Mouse (Mus musculus) right cerebral cortex, postnatal 25 days (tissue): ENCODE results near the gene Erc1.
"Not testable (repeated sequence)": the region's sequence is repeated elsewhere in the genome, so short reads cannot be mapped to it uniquely, and the experiment has no call there.

Experiments used
- DNase-seq: peaks from one replicate; pipeline ENCODE4 v3.0.0; 2022

The Erc1 gene

DNA sequence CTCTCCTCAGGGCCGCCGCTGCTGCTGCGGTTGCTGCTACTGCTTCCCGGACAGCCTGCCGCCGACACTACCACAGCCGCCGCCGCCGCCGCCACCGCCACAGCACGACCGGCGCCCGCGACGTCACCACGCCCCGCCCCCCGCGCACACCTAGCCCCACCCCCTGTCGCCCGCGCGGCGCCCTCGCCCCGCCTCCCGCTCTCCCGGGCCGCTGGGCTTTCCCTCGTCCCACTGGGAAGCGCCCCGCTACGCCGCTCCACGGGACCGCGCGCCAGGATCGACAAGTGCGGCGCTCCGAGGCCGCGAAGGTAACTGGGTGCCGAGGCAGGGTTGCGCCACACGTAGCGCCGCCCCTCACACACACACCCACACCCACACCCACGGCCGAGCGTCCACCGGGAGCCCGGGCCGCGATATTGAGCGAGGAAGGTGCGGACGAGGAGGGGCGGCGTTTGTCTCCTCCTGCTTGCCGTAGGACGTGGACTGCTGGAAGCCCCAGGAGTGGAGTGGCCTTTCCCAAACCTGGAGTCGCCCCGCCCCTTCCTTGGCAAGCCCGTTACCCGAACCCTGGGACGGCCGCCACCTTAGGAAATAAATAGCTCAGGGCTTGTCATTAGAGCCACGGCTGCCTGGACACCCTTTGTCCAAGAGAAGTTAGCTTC, at the start of gene Erc1:
Gene Erc1, minus strand, starts transcription at position 134 of the 662 bp plus-strand sequence.
- peak; percentile 93 for DNase-seq

- DNase-seq: no peak
Observed at GRCm38 (mm10) chr6:119892711-119893110, 44.7 kb upstream of the Erc1 start.

DNA sequence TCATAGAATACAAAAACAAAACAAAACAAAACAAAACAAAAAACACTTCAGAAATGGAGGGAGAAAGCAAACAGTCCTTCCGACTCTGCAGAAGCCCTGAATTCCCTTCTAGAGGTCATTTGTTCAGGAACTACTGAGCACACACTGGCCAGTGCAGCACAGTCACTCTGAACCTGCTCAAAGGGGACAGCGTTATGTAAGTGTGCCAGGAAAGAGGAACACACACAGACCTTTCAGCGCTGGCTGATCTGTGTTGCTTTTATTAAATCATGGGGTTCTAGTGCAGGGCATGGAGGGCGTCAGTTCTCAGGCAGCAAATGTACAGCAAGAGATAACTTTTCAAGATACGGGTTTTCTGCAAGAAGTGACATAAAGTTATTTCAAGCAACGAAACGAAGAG, 35.2 kb upstream of the Erc1 start:
- DNase-seq: no peak

- peak; percentile 67 for DNase-seq
Observed at GRCm38 (mm10) chr6:119864341-119865034, 16.5 kb upstream of the Erc1 start.

GRCm38 (mm10) chr6:119861519-119861918, 13.6 kb upstream of the Erc1 start:
- DNase-seq: no peak

DNA sequence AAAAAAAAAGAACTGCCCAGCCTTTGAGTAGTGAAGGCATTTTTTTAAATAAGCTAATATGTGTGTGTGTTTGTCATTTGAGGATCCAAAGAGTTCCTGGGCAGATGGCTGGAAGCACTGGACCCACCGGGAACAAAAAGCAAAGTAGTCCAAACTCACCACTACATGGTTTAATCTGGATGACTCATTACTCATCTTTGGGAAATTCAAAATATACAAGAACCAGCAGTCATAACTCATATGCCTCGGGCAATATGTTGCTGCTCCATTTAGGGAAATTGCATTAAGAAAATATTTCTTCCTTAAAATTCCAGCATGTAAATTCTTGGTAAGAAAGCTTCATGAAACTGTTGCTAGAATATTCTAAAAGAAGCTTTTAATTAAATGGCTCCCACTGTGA, 12.3 kb upstream of the Erc1 start:
- no peak for DNase-seq

DNA sequence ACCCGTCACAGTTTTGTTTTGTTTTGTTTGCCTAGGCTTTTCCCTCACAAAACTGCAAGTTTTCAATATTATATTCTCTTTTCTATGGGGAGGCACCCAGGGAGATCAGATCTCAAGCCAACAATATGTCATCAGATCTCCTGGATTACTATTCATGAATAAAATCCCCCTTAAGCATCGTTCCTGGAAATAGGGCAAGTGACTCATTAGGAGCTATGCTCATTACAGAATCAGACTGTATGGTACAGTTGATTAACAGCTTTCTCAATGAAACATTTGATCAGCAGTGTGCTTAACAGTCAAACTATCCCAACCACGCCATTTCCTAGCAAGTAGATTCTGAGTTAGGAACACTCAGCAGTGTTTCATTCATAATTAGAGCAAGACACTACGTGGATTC, 7.5 kb upstream of the Erc1 start:
- DNase-seq: no peak

DNA sequence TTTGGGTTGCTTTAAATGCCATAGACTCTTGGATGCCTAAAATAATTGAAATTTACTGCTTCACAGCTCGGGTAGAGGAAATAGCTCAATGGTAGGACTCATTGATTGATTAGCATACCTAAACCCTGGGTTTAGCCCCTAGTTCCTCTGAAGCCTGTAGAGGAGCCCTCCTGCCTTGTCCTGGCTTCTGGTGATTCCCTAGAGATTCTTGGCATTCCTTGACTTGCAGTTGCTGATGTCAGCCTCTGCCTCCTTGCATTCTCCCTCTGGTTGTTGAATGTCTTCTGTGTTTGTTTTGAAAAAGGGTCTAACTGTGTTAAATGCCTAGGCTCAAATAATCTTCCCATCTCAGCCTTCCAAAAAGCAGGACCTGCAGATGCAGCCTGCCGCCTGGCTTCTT, 6.2 kb upstream of the Erc1 start:
- no peak for DNase-seq

DNA sequence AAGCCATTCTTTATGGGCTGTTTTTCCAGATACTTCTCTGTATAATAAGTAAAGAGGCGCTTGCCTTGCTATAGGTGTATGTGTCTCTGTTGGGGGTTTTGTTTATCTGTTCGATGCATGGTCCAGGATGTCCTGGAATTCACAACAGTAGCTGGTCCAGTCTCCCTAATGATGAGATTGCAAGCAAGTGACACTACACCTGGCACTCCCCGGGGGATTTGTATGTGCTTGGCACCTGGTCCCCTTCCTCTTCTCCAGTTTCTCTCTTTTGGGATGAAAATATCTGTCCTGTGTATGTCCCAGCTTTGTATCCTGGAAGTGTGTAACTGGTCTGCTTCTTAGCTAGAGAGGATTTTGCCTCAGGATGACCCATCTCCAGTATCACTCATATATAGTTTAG, 1.9 kb upstream of the Erc1 start:
- no peak for DNase-seq

DNA sequence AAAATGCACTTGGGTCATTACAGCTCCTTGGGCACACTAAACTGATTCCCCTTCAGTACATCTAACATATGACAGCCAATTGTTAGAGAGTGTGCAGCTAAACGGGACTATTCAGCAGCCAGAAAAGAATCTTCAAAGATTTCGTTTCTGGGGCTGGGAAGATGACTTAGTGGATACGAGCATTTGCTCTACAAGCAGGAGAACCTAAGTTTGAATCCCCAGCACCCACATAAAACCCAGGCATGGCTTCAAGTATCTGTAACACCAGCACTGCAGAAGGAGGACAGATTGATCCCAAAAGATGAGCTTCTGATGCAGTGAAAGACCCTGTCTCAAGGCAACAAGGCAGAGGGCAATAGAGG, 1.4 kb upstream of the Erc1 start:
- DNase-seq: no peak

DNA sequence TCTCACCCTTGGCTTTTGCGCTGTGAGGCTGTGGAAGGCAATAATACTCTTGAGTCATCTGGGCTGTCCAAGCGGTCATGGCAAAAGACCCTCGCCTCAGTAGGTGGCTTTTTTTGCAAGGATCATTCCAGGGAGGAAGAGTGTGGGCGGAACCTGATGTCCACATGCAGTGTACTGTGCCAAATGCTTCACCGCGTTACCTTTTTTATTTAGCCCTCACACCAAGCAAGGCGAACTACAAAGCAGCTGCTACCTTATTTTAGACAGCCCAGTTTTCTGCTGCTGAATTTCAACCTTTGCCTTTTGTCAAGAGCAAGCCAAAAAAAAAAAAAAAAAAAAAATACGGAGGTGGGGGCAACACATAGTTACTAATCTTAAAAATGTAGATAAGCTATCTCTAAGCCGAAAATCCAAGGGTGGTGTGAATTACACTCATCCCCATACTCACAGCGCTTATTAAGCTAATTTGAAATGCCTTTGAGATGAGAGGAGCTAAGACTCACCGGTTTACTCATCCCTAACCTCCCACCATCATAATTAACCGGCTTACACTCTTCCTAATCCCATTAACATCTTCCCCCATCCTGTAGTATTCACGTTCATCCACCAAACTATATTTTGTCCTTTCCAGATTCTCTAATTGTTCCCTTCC, 855 bp upstream of the Erc1 start:
- DNase-seq: no peak

DNA sequence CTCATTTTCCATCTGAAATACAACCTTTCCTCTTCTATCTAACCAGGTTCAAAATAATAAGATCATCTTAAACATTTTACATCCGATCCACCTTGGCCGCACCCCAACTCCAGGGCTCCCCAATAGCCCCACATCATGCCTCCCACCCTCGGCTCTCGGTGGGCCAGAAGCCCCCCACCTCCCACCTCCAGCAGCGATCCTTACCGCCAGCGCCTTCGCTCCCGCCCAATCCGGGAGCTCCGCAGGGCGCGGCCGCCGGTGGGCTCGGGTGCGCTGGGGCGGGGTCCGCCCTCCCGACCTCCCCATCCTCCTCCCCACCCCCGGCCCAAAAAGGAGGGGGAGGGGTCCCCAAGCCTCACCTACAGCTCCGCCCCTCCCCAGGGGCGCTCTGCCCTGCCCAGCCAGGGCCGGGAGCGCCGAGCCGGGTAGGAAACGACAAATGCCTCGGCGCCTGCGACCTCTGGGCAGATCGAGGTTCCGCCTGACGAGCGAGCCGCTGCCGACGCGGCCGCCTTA, 391 bp downstream of the Erc1 start:
- no peak for DNase-seq

- DNase-seq: peak; percentile 7
Observed at GRCm38 (mm10) chr6:119846751-119847517, 1.0 kb downstream of the Erc1 start.

- no peak for DNase-seq
Observed at GRCm38 (mm10) chr6:119829951-119830350, 18.0 kb downstream of the Erc1 start.

GRCm38 (mm10) chr6:119828165-119828564, 19.8 kb downstream of the Erc1 start:
- DNase-seq: no peak

DNA sequence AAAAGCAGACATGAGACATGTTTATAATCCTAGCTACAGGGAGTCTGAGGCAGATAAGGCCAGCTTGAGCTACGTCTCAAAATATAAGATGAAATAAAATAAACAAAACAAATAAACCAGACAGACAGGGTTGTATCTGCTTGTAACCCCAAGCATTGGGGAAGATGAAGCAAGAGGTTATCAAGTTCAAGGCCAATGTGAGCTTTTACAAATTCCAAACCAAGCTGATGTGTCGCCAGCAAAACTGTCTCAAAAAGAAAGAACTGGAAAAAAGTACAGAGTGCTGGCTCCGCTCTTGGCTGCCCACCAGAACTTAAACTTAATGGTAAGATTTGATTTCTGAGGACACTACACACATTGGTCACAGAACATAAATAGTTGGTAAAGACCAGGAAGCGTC, 21.3 kb downstream of the Erc1 start:
- no peak for DNase-seq

DNA sequence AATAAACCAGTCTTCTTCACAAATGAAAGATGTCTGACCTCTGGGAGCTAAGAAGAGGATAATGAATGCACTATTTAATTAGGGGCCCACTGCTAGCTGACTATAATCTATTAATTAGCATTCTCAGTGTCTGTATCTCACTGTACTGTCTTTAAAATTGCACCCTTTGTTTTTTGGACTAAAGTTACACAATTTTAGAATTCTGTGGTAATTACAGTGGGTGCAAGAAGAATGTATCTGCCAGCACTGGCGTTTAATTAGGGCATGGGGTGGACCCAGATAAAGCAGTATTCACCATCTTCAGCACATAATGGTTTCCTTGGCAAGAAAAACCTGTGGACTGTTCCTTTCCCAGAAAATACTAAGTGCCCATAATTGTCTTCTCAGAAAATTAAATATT, 25.8 kb downstream of the Erc1 start:
- DNase-seq: no peak

- no peak for DNase-seq
Observed at GRCm38 (mm10) chr6:119821158-119821557, 26.8 kb downstream of the Erc1 start.

DNA sequence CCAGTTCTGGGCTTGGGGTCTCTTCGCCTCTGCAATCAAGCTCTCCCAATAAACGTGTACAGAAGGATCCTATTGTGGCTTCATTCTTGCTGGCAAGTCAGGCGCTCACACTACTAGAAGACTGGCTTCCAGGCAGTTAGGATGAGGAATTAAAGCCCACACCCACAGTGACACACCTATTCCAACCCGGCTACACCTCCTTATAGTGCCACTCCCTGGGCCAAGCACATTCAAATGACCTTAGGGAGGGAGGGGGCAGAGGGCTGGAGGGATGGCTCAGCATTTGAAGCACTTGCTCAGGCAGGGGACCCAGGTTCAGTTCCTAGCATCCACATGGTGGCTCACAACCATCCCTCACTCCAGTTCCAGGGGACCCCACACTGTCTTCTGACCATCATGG, 29.4 kb downstream of the Erc1 start:
- no peak for DNase-seq

DNA sequence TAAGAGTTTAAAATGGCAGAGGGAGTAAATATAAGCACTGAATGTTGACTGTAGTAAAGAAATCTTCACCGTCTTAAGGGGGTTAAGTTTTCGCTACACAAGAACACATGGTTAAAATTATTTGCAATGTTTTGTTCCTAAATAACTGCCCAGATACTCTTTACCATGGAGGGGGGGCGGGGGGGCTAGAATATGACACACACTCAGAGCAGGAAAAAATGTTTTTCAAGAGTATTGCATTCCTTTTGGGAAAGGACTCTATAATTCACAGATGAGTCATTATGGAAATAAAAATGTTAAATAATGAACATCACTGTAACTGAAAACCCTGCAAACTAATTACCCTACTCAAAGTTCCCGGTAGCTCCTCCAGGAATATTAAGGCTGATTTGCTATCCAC, 32.5 kb downstream of the Erc1 start:
- DNase-seq: no peak

GRCm38 (mm10) chr6:119813055-119813454, 34.9 kb downstream of the Erc1 start:
- DNase-seq: not testable (repeated sequence)

DNA sequence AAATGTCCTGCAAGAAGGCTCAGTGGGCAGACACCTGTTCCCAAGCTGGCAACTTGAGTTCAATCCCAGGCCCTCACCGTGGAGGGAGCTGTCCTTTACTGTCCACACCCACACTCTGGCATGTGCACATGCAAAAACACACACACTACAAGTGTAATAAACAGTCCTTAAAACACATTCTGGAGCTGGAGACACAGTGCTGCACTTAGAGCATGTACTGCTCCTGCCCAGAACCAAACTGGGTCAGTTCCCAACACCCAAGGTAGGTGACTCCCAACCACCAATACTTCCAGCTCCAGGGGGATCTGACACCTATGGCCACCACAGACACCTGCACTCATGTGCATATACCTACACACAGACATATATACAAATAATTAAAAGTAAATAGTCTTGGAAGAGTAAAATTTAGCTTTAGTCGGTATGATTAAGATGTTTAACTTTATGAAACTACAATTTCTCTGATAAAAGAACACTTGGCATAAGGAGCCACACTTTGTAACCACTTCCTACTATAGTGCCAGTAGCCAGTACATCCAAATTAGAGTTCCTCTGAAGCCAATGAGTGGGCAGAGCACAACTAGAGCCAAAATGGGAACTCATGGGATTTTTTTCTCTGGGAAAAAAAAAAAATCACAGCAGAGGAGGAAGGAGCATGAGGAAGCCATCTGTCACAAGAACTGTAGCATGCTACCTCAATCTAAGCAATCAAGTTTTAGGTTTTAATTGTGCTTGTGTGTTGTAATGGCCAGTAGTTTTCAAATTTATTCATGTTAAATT, 39.1 kb downstream of the Erc1 start:
- peak; percentile 17 for DNase-seq

GRCm38 (mm10) chr6:119803239-119803638, 44.7 kb downstream of the Erc1 start:
- DNase-seq: no peak
